Mouse (Mus musculus): ENCODE data around the gene Akr1a1. TPM values are rescaled to one million over a fixed set of nuclear protein-coding genes. Genes with fewer than 3 reads are reported as not detected.
"Not testable (repeated sequence)": the region's sequence is repeated elsewhere in the genome, so short reads cannot be mapped to it uniquely, and the experiment has no call there.

Akr1a1 gene
- total RNA-seq (2021) = 100 to 1,000 TPM; 501 TPM
- long read RNA-seq, experiment 1, transcript Akr1a1-201 (9 exons, 1,420 nt) = major isoform, 384 of 401 reads
- long read RNA-seq, experiment 1, partial matches to known transcripts = 6 of 401 reads
- long read RNA-seq, experiment 1, other reads (novel, unspliced or antisense) = 11 of 401 reads
- long read RNA-seq, experiment 2, transcript Akr1a1-201 (9 exons, 1,420 nt) = major isoform, 258 of 274 reads
- long read RNA-seq, experiment 2, partial matches to known transcripts = 8 of 274 reads
- long read RNA-seq, experiment 2, other reads (novel, unspliced or antisense) = 5 of 274 reads

- intact Hi-C loops (cut with DNase I) = no loop called here
- peak; percentile 91 to 94 for DNase-seq (ENCODE audit: low spot score in 2 of 2)
Observed at GRCm38 (mm10) chr4:116650924-116651796, at the start of gene Akr1a1. Akr1a1 (minus strand) TSS chr4:116651680.

- intact Hi-C loops (cut with DNase I) = no loop called here
- no peak for DNase-seq (ENCODE audit: low spot score in 2 of 2)
Observed at GRCm38 (mm10) chr4:116700964-116701363, 49.5 kb upstream of the Akr1a1 start.

- intact Hi-C loops (cut with DNase I) = no loop called here
Observed at GRCm38 (mm10) chr4:116698693-116699342, 47.3 kb upstream of the Akr1a1 start.

GRCm38 (mm10) chr4:116693785-116694184 lies 42.3 kb upstream of the Akr1a1 start:
- intact Hi-C loops (cut with DNase I) = no loop called here
- no peak for DNase-seq (ENCODE audit: low spot score in 2 of 2)

More at GRCm38 (mm10) chr4:116698693-116699342, 47.3 kb upstream of the Akr1a1 start:
- DNase-seq (ENCODE audit: low spot score in 2 of 2) = no peak

- intact Hi-C loops (cut with DNase I) = no loop called here
- no peak for DNase-seq (ENCODE audit: low spot score in 2 of 2)
Observed at GRCm38 (mm10) chr4:116692146-116692545, 40.7 kb upstream of the Akr1a1 start.

GRCm38 (mm10) chr4:116689309-116689876 lies 37.9 kb upstream of the Akr1a1 start:
- intact Hi-C loops (cut with DNase I) = loop anchor here (5.0 kb wide), 1 partner anchor 42 kb away; no protein-coding TSS in a partner anchor
- DNase-seq (ENCODE audit: low spot score in 2 of 2) = no peak

- intact Hi-C loops (cut with DNase I) = loop anchor here (5.0 kb wide), 1 partner anchor 40 kb away; no protein-coding TSS in a partner anchor
- DNase-seq (ENCODE audit: low spot score in 2 of 2) = no peak
Observed at GRCm38 (mm10) chr4:116687041-116687440, 35.6 kb upstream of the Akr1a1 start.

GRCm38 (mm10) chr4:116685402-116686061 lies 34.1 kb upstream of the Akr1a1 start, which contains the start of gene Prdx1:
Prdx1 (plus strand) TSS chr4:116685544.
- peak; percentile 88 to 95 for DNase-seq (ENCODE audit: low spot score in 2 of 2)
- intact Hi-C loops (cut with DNase I) = loop anchor here (5.0 kb wide), 1 partner anchor 38 kb away; no protein-coding TSS in a partner anchor

GRCm38 (mm10) chr4:116684665-116685064 lies 33.2 kb upstream of the Akr1a1 start:
- no peak for DNase-seq (ENCODE audit: low spot score in 2 of 2)
- intact Hi-C loops (cut with DNase I) = loop anchor here (5.0 kb wide), 1 partner anchor 37 kb away; no protein-coding TSS in a partner anchor

GRCm38 (mm10) chr4:116683957-116684356 lies 32.5 kb upstream of the Akr1a1 start:
- intact Hi-C loops (cut with DNase I) = no loop called here
- DNase-seq (ENCODE audit: low spot score in 2 of 2) = no peak

- intact Hi-C loops (cut with DNase I); DNase-seq (ENCODE audit: low spot score in 2 of 2): not testable (repeated sequence)
Observed at GRCm38 (mm10) chr4:116680521-116680920, 29.0 kb upstream of the Akr1a1 start.

- DNase-seq (ENCODE audit: low spot score in 2 of 2) = no peak
- intact Hi-C loops (cut with DNase I) = no loop called here
Observed at GRCm38 (mm10) chr4:116679141-116679540, 27.7 kb upstream of the Akr1a1 start.

- DNase-seq (ENCODE audit: low spot score in 2 of 2) = no peak
- intact Hi-C loops (cut with DNase I) = no loop called here
Observed at GRCm38 (mm10) chr4:116677808-116678207, 26.3 kb upstream of the Akr1a1 start.

- intact Hi-C loops (cut with DNase I) = no loop called here
- DNase-seq (ENCODE audit: low spot score in 2 of 2) = no peak
Observed at GRCm38 (mm10) chr4:116676027-116676426, 24.5 kb upstream of the Akr1a1 start.

- intact Hi-C loops (cut with DNase I); DNase-seq (ENCODE audit: low spot score in 2 of 2): not testable (repeated sequence)
Observed at GRCm38 (mm10) chr4:116674761-116675160, 23.3 kb upstream of the Akr1a1 start.

- no peak for DNase-seq (ENCODE audit: low spot score in 2 of 2)
- intact Hi-C loops (cut with DNase I) = no loop called here
Observed at GRCm38 (mm10) chr4:116672785-116673184, 21.3 kb upstream of the Akr1a1 start.

GRCm38 (mm10) chr4:116669291-116669690 lies 17.8 kb upstream of the Akr1a1 start:
- intact Hi-C loops (cut with DNase I) = no loop called here
- DNase-seq (ENCODE audit: low spot score in 2 of 2) = no peak

- intact Hi-C loops (cut with DNase I) = no loop called here
- no peak for DNase-seq (ENCODE audit: low spot score in 2 of 2)
Observed at GRCm38 (mm10) chr4:116668145-116668544, 16.7 kb upstream of the Akr1a1 start.

- DNase-seq (ENCODE audit: low spot score in 2 of 2) = no peak
- intact Hi-C loops (cut with DNase I) = no loop called here
Observed at GRCm38 (mm10) chr4:116666625-116667024, 15.1 kb upstream of the Akr1a1 start.

Measured in left cerebral cortex, postnatal 14 days (tissue).